Comparison of ENCODE assay signal across 18 mouse cellular contexts in the genomic region with DNA sequence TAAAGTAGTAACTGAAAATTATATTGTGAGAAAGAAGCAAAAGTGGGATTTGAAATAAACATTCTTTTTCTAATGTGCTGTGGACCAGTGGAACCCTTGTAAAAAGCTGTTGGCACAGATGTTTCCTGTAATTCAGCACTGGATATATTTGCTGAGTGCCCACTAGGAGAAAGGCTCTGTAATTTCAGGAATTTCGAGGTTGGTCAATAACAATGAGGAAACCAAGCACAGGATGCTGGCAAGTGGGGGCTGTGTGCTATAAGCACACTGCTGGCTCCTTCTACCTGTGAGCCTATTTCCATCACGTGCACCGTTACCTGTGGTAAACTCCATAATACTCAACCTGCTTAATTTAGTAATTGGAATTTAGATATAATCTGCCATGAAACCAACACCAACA.
DNase-seq lines count a peak whose midpoint lies in the region; ATAC-seq and TF ChIP-seq lines count a peak whose summit lies in the region.
"Had no signal": no experiment of that assay in that cellular context is flagged by ENCODE, and none has a peak within 500 bp of the region (broad histone marks: within the 10 kb centered on the region; RNA-seq: fewer than 3 reads in every experiment).

No protein-coding gene starts in this region.

- H3K27me3 ChIP-seq in lung, embryonic 16.5 days (ENCODE audit: control insufficient read depth, insufficient read depth, low read depth, low read length) = no peaks in the 10 kb centered on the region
- H3K27me3 ChIP-seq in lung, postnatal 0 days (replicated peaks; ENCODE audit: insufficient read depth, low read length) = no peaks in the 10 kb centered on the region
- H3K27me3 ChIP-seq in midbrain, embryonic 11.5 days (ENCODE audit: control insufficient read depth, insufficient read depth, low read length) = no peaks in the 10 kb centered on the region
- H3K27me3 ChIP-seq: embryonic facial prominence, embryonic 12.5 days; midbrain, embryonic 12.5 days had no signal

- H3K9me3 ChIP-seq in lung, embryonic 16.5 days (ENCODE audit: control insufficient read depth, low read length) = no peaks in the 10 kb centered on the region
- no peaks in the 10 kb centered on the region for H3K9me3 ChIP-seq in lung, postnatal 0 days (ENCODE audit: low read length)
- no peaks in the 10 kb centered on the region for H3K9me3 ChIP-seq in midbrain, embryonic 11.5 days (ENCODE audit: control insufficient read depth, low read length)
- H3K9me3 ChIP-seq: embryonic facial prominence, embryonic 12.5 days; hindbrain, embryonic 10.5 days; limb, embryonic 12.5 days; midbrain, embryonic 12.5 days had no signal

- TF ChIP-seq CTCF in gastrocnemius, adult 2 months (IDR thresholded peaks at IDR 0.05) = no peak
- TF ChIP-seq CTCF in lung, postnatal 0 days (IDR thresholded peaks at IDR 0.05) = peak; percentile 45

- WGBS in lung, embryonic 16.5 days = 34% methylated on average over 3 of the region's 3 CpGs
- WGBS in lung, postnatal 0 days = 29% methylated on average over 3 of the region's 3 CpGs
- WGBS in midbrain, embryonic 11.5 days = 80% methylated on average over 3 of the region's 3 CpGs

- peaks cover 73% of the 10 kb centered on the region for H3K4me1 ChIP-seq in lung, embryonic 16.5 days (replicated peaks; ENCODE audit: control insufficient read depth, insufficient read depth, low read length)
- H3K4me1 ChIP-seq in lung, postnatal 0 days (ENCODE audit: insufficient read depth, low read depth, low read length) = peaks cover 46% of the 10 kb centered on the region
- peaks cover 21% of the 10 kb centered on the region for H3K4me1 ChIP-seq in midbrain, embryonic 11.5 days (ENCODE audit: control insufficient read depth, insufficient read depth, low read length)

- peak overlapping the region; percentile 54 for H3K4me2 ChIP-seq in lung, embryonic 16.5 days (ENCODE audit: low read depth, low read length)
- H3K4me2 ChIP-seq in lung, postnatal 0 days (replicated peaks; ENCODE audit: low read depth, low read length) = peak overlapping the region; percentile 69
- no peak overlapping the region for H3K4me2 ChIP-seq in midbrain, embryonic 11.5 days
- H3K4me2 ChIP-seq: embryonic facial prominence, embryonic 12.5 days; limb, embryonic 12.5 days had no signal

- intact Hi-C loops in gastrocnemius, adult 2 months (cut with DNase I) = no loop called here
- intact Hi-C loops in gastrocnemius, postnatal 14 days (cut with DNase I; ENCODE audit: low total_unique reads) = no loop called here

- TF ChIP-seq EP300 in lung, postnatal 0 days (IDR thresholded peaks at IDR 0.05) = peak; percentile 75

- H3K27ac ChIP-seq in gastrocnemius, adult 2 months = peak overlapping the region; percentile 48
- H3K27ac ChIP-seq in lung, embryonic 16.5 days (ENCODE audit: low read length) = no peak overlapping the region; the same call in 1 of the 2 replicates
- H3K27ac ChIP-seq in lung, postnatal 0 days (ENCODE audit: low read length) = peak overlapping the region; percentile 68; the same call in 1 of the 2 replicates
- no peak overlapping the region for H3K27ac ChIP-seq in midbrain, embryonic 11.5 days (ENCODE audit: low read depth, low read length)
- H3K27ac ChIP-seq: embryonic facial prominence, embryonic 12.5 days; limb, embryonic 12.5 days; liver, embryonic 14.5 days had no signal

- no peaks in the 10 kb centered on the region for H3K36me3 ChIP-seq in lung, embryonic 16.5 days (ENCODE audit: control insufficient read depth, insufficient read depth, low read length)
- no peaks in the 10 kb centered on the region for H3K36me3 ChIP-seq in lung, postnatal 0 days (ENCODE audit: insufficient read depth, low read length)
- H3K36me3 ChIP-seq in midbrain, embryonic 11.5 days (ENCODE audit: control insufficient read depth, insufficient read depth, low read length) = no peaks in the 10 kb centered on the region
- H3K36me3 ChIP-seq: embryonic facial prominence, embryonic 12.5 days; hindbrain, embryonic 10.5 days; limb, embryonic 12.5 days; midbrain, embryonic 12.5 days had no signal

- no peak for DNase-seq in gastrocnemius, adult 2 months
- DNase-seq in gastrocnemius, postnatal 14 days = no peak
- no peak for DNase-seq in lung, postnatal 25 days (ENCODE audit: low spot score)
- DNase-seq in lung, postnatal 0 days (ENCODE audit: low spot score) = peak; percentile 86
- no peak for DNase-seq in cerebellum, postnatal 4 days (ENCODE audit: low spot score in 2 of 2)
- DNase-seq in midbrain, embryonic 11.5 days (ENCODE audit: low spot score, missing footprints) = no peak
- DNase-seq: B cell, adult 2 months; cerebellum, adult 2 months; gastrocnemius, postnatal 36 days; kidney, postnatal 4 days; right cerebral cortex, postnatal 25 days; thymus, postnatal 4 days had no signal

- no peak for ATAC-seq in lung, embryonic 16.5 days (ENCODE audit: low read depth)
- ATAC-seq in lung, postnatal 0 days = peak; percentile 20; the same call in 1 of the 2 replicates
- ATAC-seq in midbrain, embryonic 11.5 days (ENCODE audit: low FRiP score) = no peak

- no peak overlapping the region for H3K9ac ChIP-seq in lung, embryonic 16.5 days (ENCODE audit: low read length)
- H3K9ac ChIP-seq in lung, postnatal 0 days (replicated peaks; ENCODE audit: low read depth) = no peak overlapping the region
- no peak overlapping the region for H3K9ac ChIP-seq in midbrain, embryonic 11.5 days (ENCODE audit: low read length)
- H3K9ac ChIP-seq: embryonic facial prominence, embryonic 12.5 days; limb, embryonic 12.5 days; liver, embryonic 14.5 days; midbrain, embryonic 12.5 days had no signal

- peak overlapping the region; percentile 86 for H3K4me3 ChIP-seq in gastrocnemius, adult 2 months
- no peak overlapping the region for H3K4me3 ChIP-seq in lung, embryonic 16.5 days (ENCODE audit: low read length)
- no peak overlapping the region for H3K4me3 ChIP-seq in lung, postnatal 0 days (ENCODE audit: low read depth, low read length)
- no peak overlapping the region for H3K4me3 ChIP-seq in midbrain, embryonic 11.5 days (ENCODE audit: low read depth, low read length)
- H3K4me3 ChIP-seq: embryonic facial prominence, embryonic 12.5 days; limb, embryonic 12.5 days; midbrain, embryonic 12.5 days had no signal

Comparison
In these comparisons a context has a peak if more than half of its experiments do, and no peak if none do; other contexts are left out.
1. H3K27ac ChIP-seq: peak in gastrocnemius, adult 2 months (single experiment) and lung, postnatal 0 days (single experiment); none in lung, embryonic 16.5 days (single experiment) and midbrain, embryonic 11.5 days (single experiment).